Mouse (Mus musculus) forebrain, embryonic 11.5 days (tissue): ENCODE results near the gene Jarid2. TPM values are rescaled to one million over a fixed set of nuclear protein-coding genes. Genes with fewer than 3 reads are reported as not detected.
"Not testable (repeated sequence)": the region's sequence is repeated elsewhere in the genome, so short reads cannot be mapped to it uniquely, and the experiment has no call there.

Experiments used
- ATAC-seq: fragments of 200-750 bp; cut with Nextera tagmentation; replicated peaks from 2 replicates; pipeline ENCODE4 v1.8.0; 2017; ENCODE audit warnings: moderate TSS enrichment; ENCODE audit not compliant: low FRiP score
- DNase-seq: peaks from one replicate; pipeline ENCODE4 v3.0.0-alpha.2; 2017; ENCODE audit warnings: low spot score
- H3K27ac ChIP-seq: fragments of 300-500 bp; sonication (generic); 2 replicates; pipeline ENCODE4 v1.5.1; 2014; ENCODE audit warnings: low read depth, low read length
- H3K27me3 ChIP-seq: fragments of 300-500 bp; sonication (generic); 2 replicates; pipeline ENCODE4 v1.6.1; 2014; ENCODE audit warnings: mild to moderate bottlenecking, low read length, mixed read lengths; ENCODE audit not compliant: control insufficient read depth, insufficient read depth
- H3K36me3 ChIP-seq: fragments of 300-500 bp; sonication (generic); 2 replicates; pipeline ENCODE4 v1.6.1; 2014; ENCODE audit warnings: mild to moderate bottlenecking, low read length, moderate library complexity, mixed read lengths; ENCODE audit not compliant: control insufficient read depth, insufficient read depth
- H3K4me1 ChIP-seq: fragments of 300-500 bp; sonication (generic); replicated peaks from 2 replicates; pipeline ENCODE4 v1.6.1; 2014; ENCODE audit warnings: low read length, mixed read lengths; ENCODE audit not compliant: control insufficient read depth, insufficient read depth
- H3K4me2 ChIP-seq: fragments of 300-500 bp; sonication (generic); 2 replicates; pipeline ENCODE4 v1.6.1; 2014; ENCODE audit warnings: low read depth, mild to moderate bottlenecking, low read length, moderate library complexity, mixed read lengths; ENCODE audit not compliant: severe bottlenecking
- H3K4me3 ChIP-seq: fragments of 300-500 bp; sonication (generic); 2 replicates; pipeline ENCODE4 v1.5.1; 2014; ENCODE audit warnings: low read depth, low read length
- H3K9ac ChIP-seq: fragments of 300-500 bp; sonication (generic); 2 replicates; pipeline ENCODE4 v1.6.1; 2014; ENCODE audit warnings: low read length
- H3K9me3 ChIP-seq: fragments of 300-500 bp; sonication (generic); 2 replicates; pipeline ENCODE4 v1.6.1; 2016; ENCODE audit warnings: low read length, mixed read lengths; ENCODE audit not compliant: control insufficient read depth
- WGBS: fragments of 180-500 bp; shearing (Covaris S2); extraction: QIAGEN DNeasy Blood & Tissue Kit; methylation state at CpG from one replicate; pipeline ENCODE4 v1.1.7; 2014; 5-methylcytosine and 5-hydroxymethylcytosine counted together
- polyA plus RNA-seq: library from polyadenylated mRNA; unstranded; fragments of >200 nt; fragmentation: Nextera tagmentation; extraction: Ambion mirVana; gene quantifications from 2 replicates; pipeline ENCODE4 v1.2.1, GENCODE M21; 2014

Gene Jarid2
- polyA plus RNA-seq, 1 experiment from 2014 or later: 43.6 TPM

DNA sequence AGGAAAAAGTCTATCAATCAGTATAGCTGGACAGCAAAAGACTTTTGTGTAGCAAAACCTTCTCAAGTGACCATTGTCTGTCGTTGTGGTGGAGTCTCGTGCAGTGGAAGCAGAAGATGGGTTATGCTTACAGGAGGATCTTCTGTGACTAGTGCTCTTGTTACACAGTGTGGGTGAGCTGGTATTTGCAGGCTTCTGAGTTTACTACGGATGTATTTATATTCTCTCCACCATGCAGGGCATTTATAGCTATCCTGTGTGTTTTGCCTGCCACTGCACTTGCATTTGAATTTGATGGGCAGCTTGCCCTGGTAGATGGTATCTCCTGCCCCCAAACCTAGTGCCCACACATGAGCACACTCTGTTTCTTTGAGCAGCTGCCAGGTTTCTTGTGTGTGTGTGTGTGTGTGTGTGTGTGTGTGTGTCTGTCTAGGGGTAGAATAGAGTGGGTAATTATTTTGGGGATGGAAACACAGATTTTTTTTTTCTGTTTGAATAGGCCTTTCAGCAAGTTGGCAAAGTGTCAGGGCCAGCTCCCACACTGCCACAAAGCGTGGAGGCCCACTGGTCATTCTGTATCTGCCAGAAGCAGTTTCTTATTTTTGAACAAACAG lies 138.9 kb downstream of the Jarid2 start:
- WGBS: 71% methylated on average over 4 of the region's 4 CpGs
- no peaks in the 10 kb centered on the region for H3K9me3 ChIP-seq
- no peaks in the 10 kb centered on the region; the same call in 1 of the 2 replicates for H3K4me1 ChIP-seq
- H3K27me3 ChIP-seq: 0 out of 2 replicates have a peak, but pooled peaks cover 3% of the 10 kb centered on the region
- H3K4me3 ChIP-seq: no peak overlapping the region
- H3K27ac ChIP-seq: no peak overlapping the region
- no peak overlapping the region for H3K4me2 ChIP-seq
- H3K36me3 ChIP-seq: no peaks in the 10 kb centered on the region
- H3K9ac ChIP-seq: no peak overlapping the region
- DNase-seq (no peak), ATAC-seq (no peak)

DNA sequence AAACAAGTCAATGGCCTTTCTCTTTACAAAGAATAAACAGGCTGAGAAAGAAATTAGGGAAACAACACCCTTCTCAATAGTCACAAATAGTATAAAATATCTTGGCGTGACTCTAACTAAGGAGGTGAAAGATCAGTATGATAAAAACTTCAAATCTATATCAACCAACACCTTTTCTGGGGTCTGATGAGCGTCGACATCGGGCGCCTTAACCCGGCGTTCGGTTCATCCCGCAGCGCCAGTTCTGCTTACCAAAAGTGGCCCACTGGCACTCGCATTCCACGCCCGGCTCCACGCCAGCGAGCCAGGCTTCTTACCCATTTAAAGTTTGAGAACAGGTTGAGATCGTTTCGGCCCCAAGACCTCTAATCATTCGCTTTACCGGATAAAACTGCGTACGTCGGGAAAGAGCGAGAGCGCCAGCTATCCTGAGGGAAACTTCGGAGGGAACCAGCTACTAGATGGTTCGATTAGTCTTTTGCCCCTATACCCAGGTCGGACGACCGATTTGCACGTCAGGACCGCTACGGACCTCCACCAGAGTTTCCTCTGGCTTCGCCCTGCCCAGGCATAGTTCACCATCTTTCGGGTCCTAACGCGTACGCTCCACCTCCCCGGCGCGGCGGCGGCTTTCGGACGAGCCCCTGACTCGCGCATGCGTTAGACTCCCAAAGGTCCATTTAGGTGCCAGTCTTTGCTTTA lies 140.3 kb downstream of the Jarid2 start:
- ATAC-seq: peak; percentile 100
- not testable (repeated sequence) for H3K4me1 ChIP-seq, H3K4me2 ChIP-seq, H3K4me3 ChIP-seq, H3K9ac ChIP-seq, H3K36me3 ChIP-seq, H3K27me3 ChIP-seq, H3K27ac ChIP-seq, H3K9me3 ChIP-seq
- WGBS: 77% methylated on average over 47 of the region's 47 CpGs
- DNase-seq: peak; percentile 100

DNA sequence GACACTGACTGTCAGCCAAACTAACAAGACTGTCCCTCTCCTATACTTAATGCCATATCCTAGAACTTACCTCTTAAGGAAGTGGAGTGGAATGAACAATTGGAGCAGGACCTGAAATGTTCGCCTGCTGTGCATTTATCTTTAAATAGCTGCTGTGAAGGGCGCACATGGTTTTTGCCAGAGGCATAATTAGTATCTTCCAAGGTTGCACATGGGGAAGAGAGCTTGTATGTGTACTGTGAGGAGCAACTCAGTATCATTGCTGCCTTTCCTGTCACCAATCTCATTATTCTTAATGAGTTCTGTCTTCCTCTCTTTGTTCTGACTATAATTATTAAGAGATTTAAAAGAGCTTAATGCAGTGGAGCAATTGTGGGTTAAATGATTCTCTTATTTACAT lies 147.5 kb downstream of the Jarid2 start:
- no peak overlapping the region for H3K4me3 ChIP-seq
- ATAC-seq (no peak), DNase-seq (no peak)
- H3K27me3 ChIP-seq: no peaks in the 10 kb centered on the region
- H3K36me3 ChIP-seq: no peaks in the 10 kb centered on the region; the same call in 1 of the 2 replicates
- no peak overlapping the region for H3K27ac ChIP-seq
- no peaks in the 10 kb centered on the region for H3K9me3 ChIP-seq
- H3K9ac ChIP-seq: no peak overlapping the region
- H3K4me1 ChIP-seq: peaks cover 13% of the 10 kb centered on the region
- 69% methylated on average over 2 of the region's 2 CpGs for WGBS
- H3K4me2 ChIP-seq: no peak overlapping the region

DNA sequence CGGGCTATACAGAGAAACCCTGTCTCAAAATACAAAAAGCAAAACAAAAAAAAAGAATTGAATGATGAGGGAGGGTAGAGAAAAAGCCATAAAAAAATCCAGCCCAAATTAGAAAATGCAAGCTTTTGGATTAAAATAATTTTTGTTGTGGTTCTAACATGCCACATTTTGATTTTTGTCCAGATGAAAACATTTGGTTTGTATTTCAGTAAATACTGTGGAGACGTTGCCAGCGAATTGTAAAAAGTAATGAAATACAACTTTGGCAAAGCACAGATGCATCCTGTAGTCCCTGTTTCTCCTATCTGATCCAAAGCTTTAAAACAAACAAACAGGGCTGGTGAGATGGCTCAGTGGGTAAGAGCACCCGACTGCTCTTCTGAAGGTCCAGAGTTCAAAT lies 151.7 kb downstream of the Jarid2 start:
- Histone ChIP-seq H3K27ac (no peak overlapping the region), H3K36me3 (no peaks in the 10 kb centered on the region; the same call in 1 of the 2 replicates), H3K4me2 (no peak overlapping the region), H3K27me3 (no peaks in the 10 kb centered on the region), H3K9ac (no peak overlapping the region), H3K4me1 (peaks cover 13% of the 10 kb centered on the region), H3K9me3 (no peaks in the 10 kb centered on the region), H3K4me3 (no peak overlapping the region)
- DNase-seq (no peak), ATAC-seq (no peak)
- 83% methylated on average over 4 of the region's 4 CpGs for WGBS

DNA sequence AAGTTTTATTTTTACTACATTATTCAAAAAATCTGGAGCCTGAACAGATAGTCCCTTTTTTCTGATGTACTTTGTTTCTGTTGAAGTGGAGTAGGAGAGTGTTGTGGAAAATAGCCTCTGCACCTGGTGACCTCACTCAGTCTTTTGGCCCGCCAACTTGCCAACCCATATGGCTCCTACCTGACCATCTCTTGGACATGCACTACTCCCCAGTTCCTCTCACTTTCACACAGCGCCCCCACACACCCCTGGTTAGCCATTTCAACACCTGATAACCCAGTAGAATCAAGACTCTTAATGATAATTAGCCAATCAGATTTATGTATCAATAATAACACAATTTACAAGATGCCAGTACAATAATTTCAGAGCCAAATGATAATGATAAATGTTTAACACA lies 156.9 kb downstream of the Jarid2 start:
- Histone ChIP-seq H3K4me1 (peaks cover 4% of the 10 kb centered on the region; the same call in 1 of the 2 replicates), H3K4me2 (no peak overlapping the region), H3K9me3 (no peaks in the 10 kb centered on the region), H3K27me3 (no peaks in the 10 kb centered on the region), H3K4me3 (no peak overlapping the region), H3K27ac (no peak overlapping the region), H3K9ac (no peak overlapping the region), H3K36me3 (no peaks in the 10 kb centered on the region; the same call in 1 of the 2 replicates)
- WGBS: 91% methylated on average over 2 of the region's 2 CpGs
- DNase-seq (no peak), ATAC-seq (no peak)

DNA sequence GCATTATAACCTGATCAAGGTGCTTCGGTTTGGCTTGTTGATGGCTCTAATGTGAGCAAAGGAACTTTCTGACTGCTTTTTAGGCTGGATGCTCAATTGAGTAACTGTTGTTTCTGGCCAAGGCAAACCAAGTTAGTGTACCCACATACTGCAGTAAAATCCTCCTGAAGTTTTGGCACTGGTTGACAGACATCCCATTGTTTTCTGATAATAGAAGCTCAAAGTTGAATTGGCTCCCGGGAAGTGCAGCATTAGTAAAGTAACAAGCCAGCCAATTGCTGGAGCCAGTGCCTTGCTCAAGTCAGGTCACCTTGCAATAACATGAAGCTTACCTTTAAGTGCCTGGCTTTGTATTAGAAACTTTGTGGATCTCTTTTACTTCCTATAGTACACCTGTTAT lies 161.3 kb downstream of the Jarid2 start:
- Histone ChIP-seq H3K4me3 (no peak overlapping the region), H3K9me3 (no peaks in the 10 kb centered on the region), H3K36me3 (no peaks in the 10 kb centered on the region; the same call in 1 of the 2 replicates), H3K4me2 (no peak overlapping the region), H3K27ac (no peak overlapping the region), H3K27me3 (no peaks in the 10 kb centered on the region), H3K9ac (no peak overlapping the region), H3K4me1 (peaks cover 6% of the 10 kb centered on the region; the same call in 1 of the 2 replicates)
- WGBS: 55% methylated on average over 2 of the region's 2 CpGs
- ATAC-seq: no peak
- DNase-seq: no peak

DNA sequence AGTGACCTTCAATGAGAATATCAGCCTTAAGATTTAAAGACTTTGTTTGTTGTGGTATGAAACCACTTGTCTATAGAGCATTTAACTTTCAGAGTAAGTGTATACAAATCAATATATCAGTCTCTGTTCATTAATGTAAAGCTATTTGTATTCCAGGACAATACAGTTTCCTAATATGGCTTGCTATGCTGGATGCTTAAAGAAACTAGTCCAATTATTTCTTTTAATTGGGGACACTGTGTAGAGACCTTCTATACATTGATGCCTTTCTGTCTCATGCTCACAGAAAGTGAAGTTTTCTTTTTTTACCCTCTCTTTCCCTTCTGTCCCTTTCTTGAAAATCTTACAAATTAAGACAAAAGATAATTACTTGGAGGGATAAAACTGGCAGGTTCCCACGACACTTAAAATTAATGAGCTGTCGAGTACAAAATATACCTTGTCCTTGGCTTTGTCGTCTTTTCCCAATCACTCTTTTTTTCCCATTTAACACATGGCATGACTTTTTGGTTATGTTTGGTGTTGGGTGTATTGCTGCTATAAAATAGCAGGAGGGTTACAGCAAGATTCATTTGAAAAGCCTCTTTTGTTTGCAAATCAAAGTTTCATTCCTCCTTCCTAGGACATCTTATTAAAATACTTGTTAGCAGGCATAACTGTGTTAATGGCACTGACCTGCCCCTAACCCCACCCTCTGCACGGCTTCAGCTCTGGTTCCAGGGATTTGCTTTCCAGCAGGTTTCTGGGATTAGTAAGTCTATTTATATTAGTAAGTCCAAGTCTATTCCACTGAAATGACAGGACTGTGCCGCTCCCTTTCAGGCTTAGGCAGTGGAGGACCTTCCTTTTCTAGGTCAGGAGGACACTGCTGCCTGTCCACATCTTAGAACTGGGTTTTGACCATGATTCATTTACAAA lies 162.8 kb downstream of the Jarid2 start:
- peak; percentile 71 for DNase-seq
- H3K27ac ChIP-seq: no peak overlapping the region
- no peak overlapping the region for H3K4me3 ChIP-seq

DNA sequence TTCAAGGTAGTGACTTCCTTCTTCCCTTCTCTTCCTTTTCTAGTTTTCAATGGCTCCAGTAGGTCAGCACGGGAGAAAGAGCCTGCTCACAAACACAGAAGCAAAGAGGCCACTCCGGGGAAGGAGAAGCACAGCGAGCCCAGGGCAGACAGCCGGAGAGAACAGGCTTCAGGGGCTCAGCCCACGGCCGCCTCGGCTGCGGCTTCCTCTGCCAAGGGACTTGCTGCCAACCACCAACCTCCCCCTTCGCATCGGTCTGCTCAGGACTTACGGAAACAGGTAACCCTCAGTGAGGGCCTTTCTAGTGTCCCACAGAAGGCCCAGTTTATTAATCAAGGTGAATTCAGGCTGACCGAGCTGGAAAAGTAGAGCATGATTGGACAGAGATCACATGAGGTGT lies 166.9 kb downstream of the Jarid2 start:
- H3K36me3 ChIP-seq: peaks cover 2% of the 10 kb centered on the region; the same call in 1 of the 2 replicates
- 93% methylated on average over 12 of the region's 12 CpGs for WGBS

More for the DNA sequence above, 162.8 kb downstream of the Jarid2 start:
- WGBS: 33% methylated on average over 5 of the region's 5 CpGs
- peaks cover 2% of the 10 kb centered on the region; the same call in 1 of the 2 replicates for H3K36me3 ChIP-seq
- H3K9ac ChIP-seq: no peak overlapping the region
- peak; percentile 79 for ATAC-seq
- no peak overlapping the region for H3K4me2 ChIP-seq
- no peaks in the 10 kb centered on the region for H3K9me3 ChIP-seq
- H3K4me1 ChIP-seq: peaks cover 6% of the 10 kb centered on the region; the same call in 1 of the 2 replicates
- H3K27me3 ChIP-seq: no peaks in the 10 kb centered on the region

More for the DNA sequence above, 166.9 kb downstream of the Jarid2 start:
- H3K27me3 ChIP-seq: no peaks in the 10 kb centered on the region
- no peak overlapping the region for H3K4me3 ChIP-seq
- DNase-seq: no peak
- H3K27ac ChIP-seq: no peak overlapping the region
- H3K9ac ChIP-seq: no peak overlapping the region
- no peak overlapping the region for H3K4me2 ChIP-seq
- no peaks in the 10 kb centered on the region for H3K9me3 ChIP-seq
- no peak for ATAC-seq
- H3K4me1 ChIP-seq: peaks cover 2% of the 10 kb centered on the region; the same call in 1 of the 2 replicates
